In the genomic region with DNA sequence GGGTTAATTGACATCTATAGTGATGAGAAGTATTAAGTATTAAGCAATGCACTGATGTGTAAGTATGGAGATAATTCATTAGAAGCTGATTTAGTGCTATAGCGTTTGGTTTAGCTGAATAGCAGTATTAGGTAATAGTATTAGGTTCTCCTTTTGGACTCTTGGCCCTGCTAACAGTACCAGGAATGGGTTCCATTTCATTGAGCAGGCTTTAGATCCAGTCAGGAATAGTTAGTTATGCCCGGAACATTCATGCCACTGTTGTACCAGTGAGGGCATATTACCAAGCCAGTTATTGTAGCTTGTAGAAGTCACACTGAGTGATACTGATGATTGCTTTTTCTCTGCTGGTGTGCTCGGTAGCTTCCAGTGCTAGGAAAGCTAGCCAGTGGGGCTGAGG, we compare ENCODE assay signal across 24 mouse cellular contexts. TPM values are rescaled to one million over a fixed set of nuclear protein-coding genes. Genes with fewer than 3 reads are reported as not detected.
DNase-seq lines count a peak whose midpoint lies in the region; ATAC-seq and TF ChIP-seq lines count a peak whose summit lies in the region.
"Had no signal": no experiment of that assay in that cellular context is flagged by ENCODE, and none has a peak within 500 bp of the region (broad histone marks: within the 10 kb centered on the region; RNA-seq: fewer than 3 reads in every experiment).

No protein-coding gene starts in this region.

- no peak for TF ChIP-seq CTCF in liver, adult 2 months (IDR thresholded peaks at IDR 0.05; ENCODE audit: low read depth, low read length)

- H3K27me3 ChIP-seq in kidney, embryonic 16.5 days (ENCODE audit: insufficient read depth, low read length) = no peaks in the 10 kb centered on the region
- H3K27me3 ChIP-seq in liver, adult 2 months (ENCODE audit: control insufficient read depth, insufficient read depth, low read length) = no peaks in the 10 kb centered on the region
- peaks cover 20% of the 10 kb centered on the region for H3K27me3 ChIP-seq in liver, embryonic 12.5 days (replicated peaks)
- H3K27me3 ChIP-seq: CH12.LX; embryonic facial prominence, embryonic 12.5 days; forebrain, embryonic 13.5 days; forebrain, embryonic 15.5 days; Patski had no signal

- DNase-seq in kidney, adult 11 months = peak; percentile 22
- peak; percentile 32 to 44 for DNase-seq in kidney, adult 8-10 months
- no peak for DNase-seq in kidney, adult 18-20 months
- peak; percentile 80 for DNase-seq in liver, adult 2 months (ENCODE audit: extremely low read depth, low read depth, low spot score)
- DNase-seq: adrenal gland, adult 8-10 months; adrenal gland, postnatal 14 days; adrenal gland, postnatal 36 days; B cell, adult 2 months; cerebellum, adult 11-12 months; cerebellum, adult 2 months; cerebellum, adult 9-10 months; cerebellum, postnatal 10 days; cerebellum, postnatal 25 days had no signal

- no peak overlapping the region for H3K4me2 ChIP-seq in kidney, embryonic 16.5 days (replicated peaks; ENCODE audit: low read depth, low read length)
- no peak overlapping the region for H3K4me2 ChIP-seq in liver, embryonic 12.5 days
- H3K4me2 ChIP-seq: embryonic facial prominence, embryonic 12.5 days; forebrain, embryonic 15.5 days had no signal

- peaks cover 29% of the 10 kb centered on the region for H3K4me1 ChIP-seq in kidney, embryonic 16.5 days (ENCODE audit: insufficient read depth, low read length)
- peaks cover 33% of the 10 kb centered on the region for H3K4me1 ChIP-seq in liver, adult 2 months (ENCODE audit: control insufficient read depth, insufficient read depth, low read length)
- H3K4me1 ChIP-seq in liver, embryonic 12.5 days = peaks cover 25% of the 10 kb centered on the region

- 88% methylated on average over 3 of the region's 3 CpGs for WGBS in kidney, embryonic 16.5 days
- WGBS in liver, adult 2 months = 24% methylated on average over 3 of the region's 3 CpGs
- 79% methylated on average over 3 of the region's 3 CpGs for WGBS in liver, embryonic 12.5 days (ENCODE audit: insufficient replicate concordance)

- no peak for ATAC-seq in kidney, embryonic 16.5 days (ENCODE audit: low FRiP score, low TSS enrichment)
- no peak for ATAC-seq in liver, embryonic 12.5 days
- ATAC-seq: activated CD4-positive, CD25-positive, alpha-beta regulatory T cell, adult 4 months; CD4-positive, CD25-positive, alpha-beta regulatory T cell, adult 4 months; forebrain, embryonic 13.5 days; forebrain, embryonic 15.5 days; Patski had no signal

- H3K36me3 ChIP-seq in kidney, embryonic 16.5 days (ENCODE audit: insufficient read depth, low read length) = no peaks in the 10 kb centered on the region
- H3K36me3 ChIP-seq in liver, adult 2 months (ENCODE audit: control insufficient read depth, insufficient read depth, low read length) = no peaks in the 10 kb centered on the region
- no peaks in the 10 kb centered on the region for H3K36me3 ChIP-seq in liver, embryonic 12.5 days
- H3K36me3 ChIP-seq: embryonic facial prominence, embryonic 10.5 days; embryonic facial prominence, embryonic 12.5 days; forebrain, embryonic 15.5 days had no signal

- no peak for TF ChIP-seq POLR2A in liver, adult 2 months (IDR thresholded peaks at IDR 0.05; ENCODE audit: extremely low read depth, insufficient read depth, low read length)

- H3K9ac ChIP-seq in kidney, embryonic 16.5 days (replicated peaks; ENCODE audit: low read length) = no peak overlapping the region
- H3K9ac ChIP-seq in liver, adult 2 months (ENCODE audit: low read depth, low read length) = 0 out of 2 replicates have a peak overlapping the region, but pooled peaks have one; percentile 12
- no peak overlapping the region for H3K9ac ChIP-seq in liver, embryonic 12.5 days
- H3K9ac ChIP-seq: embryonic facial prominence, embryonic 12.5 days; forebrain, embryonic 13.5 days; forebrain, embryonic 15.5 days had no signal

- peaks cover 15% of the 10 kb centered on the region; the same call in 1 of the 2 replicates for H3K79me2 ChIP-seq in liver, adult 2 months (ENCODE audit: control insufficient read depth, insufficient read depth, low read length)

- H3K9me3 ChIP-seq in kidney, embryonic 16.5 days (ENCODE audit: low read length) = no peaks in the 10 kb centered on the region
- H3K9me3 ChIP-seq in liver, embryonic 12.5 days (replicated peaks) = no peaks in the 10 kb centered on the region
- H3K9me3 ChIP-seq: embryonic facial prominence, embryonic 10.5 days; embryonic facial prominence, embryonic 12.5 days; forebrain, embryonic 13.5 days; forebrain, embryonic 15.5 days; G1E had no signal

- H3K4me3 ChIP-seq in kidney, embryonic 16.5 days (ENCODE audit: low read length) = no peak overlapping the region
- H3K4me3 ChIP-seq in liver, adult 2 months (ENCODE audit: insufficient read depth, low read depth, low read length) = no peak overlapping the region
- no peak overlapping the region for H3K4me3 ChIP-seq in liver, embryonic 12.5 days
- H3K4me3 ChIP-seq: embryonic facial prominence, embryonic 10.5 days; embryonic facial prominence, embryonic 12.5 days; forebrain, embryonic 13.5 days; forebrain, embryonic 15.5 days had no signal

- H3K27ac ChIP-seq in kidney, embryonic 16.5 days (ENCODE audit: low read length) = no peak overlapping the region
- peak overlapping the region; percentile 66 for H3K27ac ChIP-seq in liver, adult 2 months (replicated peaks; ENCODE audit: insufficient read depth, low read depth, low read length)
- no peak overlapping the region for H3K27ac ChIP-seq in liver, embryonic 12.5 days
- H3K27ac ChIP-seq: embryonic facial prominence, embryonic 10.5 days; embryonic facial prominence, embryonic 12.5 days; forebrain, embryonic 13.5 days; forebrain, embryonic 15.5 days had no signal

RNA-seq across cellular contexts. Expression of a gene that starts 0.6 kb away (rescaled TPM):
- 30.3 and 30.9 TPM in 2 replicates for polyA plus RNA-seq in kidney, embryonic 16.5 days (2015; fragmentation: Nextera tagmentation; extraction: Ambion mirVana)
- 4.6 and 5.0 TPM in 2 replicates for total RNA-seq in liver, adult 2 months (2014; rRNA removed)
- polyA plus RNA-seq in liver, adult 2 months (2012; rRNA removed) = 2.0 and 2.4 TPM in 2 replicates
- polyA plus RNA-seq in liver, embryonic 12.5 days (2016; fragmentation: Nextera tagmentation; extraction: Ambion mirVana) = 5.9 and 6.2 TPM in 2 replicates
- polyA plus RNA-seq: activated CD4-positive, CD25-positive, alpha-beta regulatory T cell, adult 4 months; CD4-positive, CD25-positive, alpha-beta regulatory T cell, adult 4 months had no signal

RNA-seq across cellular contexts. Expression of a gene that starts 2.8 kb away (rescaled TPM):
- 10.4 and 10.7 TPM in 2 replicates for polyA plus RNA-seq in kidney, embryonic 16.5 days (2015; fragmentation: Nextera tagmentation; extraction: Ambion mirVana)
- 13.0 and 13.4 TPM in 2 replicates for total RNA-seq in liver, adult 2 months (2014; rRNA removed)
- 3.6 and 5.2 TPM in 2 replicates for polyA plus RNA-seq in liver, adult 2 months (2012; rRNA removed)
- polyA plus RNA-seq in liver, embryonic 12.5 days (2016; fragmentation: Nextera tagmentation; extraction: Ambion mirVana) = 5.0 TPM in 2 replicates

RNA-seq across cellular contexts. Expression of a gene that starts 31.4 kb away (rescaled TPM):
- polyA plus RNA-seq in kidney, embryonic 16.5 days (2015; fragmentation: Nextera tagmentation; extraction: Ambion mirVana) = 7.7 and 8.8 TPM in 2 replicates
- total RNA-seq in liver, adult 2 months (2014; rRNA removed) = under 0.01 and 0.20 TPM in 2 replicates
- polyA plus RNA-seq in liver, adult 2 months (2012; rRNA removed) = not detected in 2 replicates
- polyA plus RNA-seq in liver, embryonic 12.5 days (2016; fragmentation: Nextera tagmentation; extraction: Ambion mirVana) = 0.60 and 0.68 TPM in 2 replicates
- total RNA-seq: CH12.LX had no signal
- polyA plus RNA-seq: activated CD4-positive, CD25-positive, alpha-beta regulatory T cell, adult 4 months; G1E had no signal
